ENCODE assay signal across 26 mouse cellular contexts in genomic region chr6:101537581-101537980, GRCm38 (mm10).
DNase-seq lines count a peak whose midpoint lies in the region; ATAC-seq and TF ChIP-seq lines count a peak whose summit lies in the region.
"Had no signal": no experiment of that assay in that cellular context is flagged by ENCODE, and none has a peak within 500 bp of the region (broad histone marks: within the 10 kb centered on the region; RNA-seq: fewer than 3 reads in every experiment).

No protein-coding gene starts in this region.

- H3K36me3 ChIP-seq in embryonic facial prominence, embryonic 14.5 days (ENCODE audit: control insufficient read depth, insufficient read depth, low read length) = no peaks in the 10 kb centered on the region
- no peaks in the 10 kb centered on the region for H3K36me3 ChIP-seq in embryonic facial prominence, embryonic 10.5 days (replicated peaks)
- no peaks in the 10 kb centered on the region for H3K36me3 ChIP-seq in limb, embryonic 14.5 days (ENCODE audit: control insufficient read depth, insufficient read depth, low read length)
- H3K36me3 ChIP-seq in limb, embryonic 10.5 days = no peaks in the 10 kb centered on the region
- no peaks in the 10 kb centered on the region for H3K36me3 ChIP-seq in intestine, embryonic 15.5 days
- H3K36me3 ChIP-seq: embryonic facial prominence, embryonic 13.5 days; G1E; hindbrain, embryonic 12.5 days; hindbrain, embryonic 15.5 days had no signal

- peak; percentile 45 for DNase-seq in embryonic facial prominence, embryonic 14.5 days (ENCODE audit: low spot score)
- DNase-seq in embryonic facial prominence, embryonic 10.5 days (ENCODE audit: low spot score) = no peak
- DNase-seq in limb, embryonic 14.5 days (ENCODE audit: low spot score) = peak; percentile 69
- DNase-seq in limb, embryonic 10.5 days (ENCODE audit: low spot score) = no peak
- peak; percentile 52 for DNase-seq in 3T3-L1 (ENCODE audit: low read depth, low spot score)
- no peak for DNase-seq in gastrocnemius, postnatal 10 days
- DNase-seq: adrenal gland, adult 2 months; adrenal gland, postnatal 14 days; B cell, adult 2 months; cerebellum, adult 11 months; cerebellum, adult 2 months; cerebellum, adult 9-11 months; cerebellum, postnatal 25 days; gastrocnemius, postnatal 14 days; heart, adult 11 months had no signal

- H3K27ac ChIP-seq in embryonic facial prominence, embryonic 14.5 days (replicated peaks; ENCODE audit: low read depth, low read length) = no peak overlapping the region
- no peak overlapping the region for H3K27ac ChIP-seq in embryonic facial prominence, embryonic 10.5 days (replicated peaks)
- no peak overlapping the region for H3K27ac ChIP-seq in limb, embryonic 14.5 days (replicated peaks; ENCODE audit: low read depth, low read length)
- no peak overlapping the region for H3K27ac ChIP-seq in limb, embryonic 10.5 days
- H3K27ac ChIP-seq in intestine, embryonic 15.5 days = no peak overlapping the region
- H3K27ac ChIP-seq: embryonic facial prominence, embryonic 13.5 days; forebrain, embryonic 13.5 days; hindbrain, embryonic 12.5 days; hindbrain, embryonic 15.5 days had no signal

- no peak overlapping the region for H3K4me3 ChIP-seq in embryonic facial prominence, embryonic 14.5 days (ENCODE audit: low read depth, low read length)
- H3K4me3 ChIP-seq in embryonic facial prominence, embryonic 10.5 days = no peak overlapping the region
- H3K4me3 ChIP-seq in limb, embryonic 14.5 days (replicated peaks; ENCODE audit: low read length) = no peak overlapping the region
- no peak overlapping the region for H3K4me3 ChIP-seq in limb, embryonic 10.5 days
- H3K4me3 ChIP-seq in intestine, embryonic 15.5 days (replicated peaks) = no peak overlapping the region
- H3K4me3 ChIP-seq: embryonic facial prominence, embryonic 13.5 days; erythroblast, embryonic 14.5 days; forebrain, embryonic 13.5 days; hindbrain, embryonic 12.5 days; hindbrain, embryonic 15.5 days had no signal

- peaks cover 5% of the 10 kb centered on the region for H3K9me3 ChIP-seq in embryonic facial prominence, embryonic 14.5 days (ENCODE audit: control insufficient read depth, low read length)
- H3K9me3 ChIP-seq in embryonic facial prominence, embryonic 10.5 days = no peaks in the 10 kb centered on the region
- no peaks in the 10 kb centered on the region for H3K9me3 ChIP-seq in limb, embryonic 14.5 days (ENCODE audit: control insufficient read depth, low read length)
- no peaks in the 10 kb centered on the region for H3K9me3 ChIP-seq in limb, embryonic 10.5 days (replicated peaks)
- no peaks in the 10 kb centered on the region for H3K9me3 ChIP-seq in intestine, embryonic 15.5 days
- H3K9me3 ChIP-seq: embryonic facial prominence, embryonic 13.5 days; forebrain, embryonic 13.5 days; hindbrain, embryonic 12.5 days had no signal

- 67% methylated on average over 5 of the region's 5 CpGs for WGBS in embryonic facial prominence, embryonic 14.5 days
- WGBS in embryonic facial prominence, embryonic 10.5 days = 91% methylated on average over 5 of the region's 5 CpGs
- 54% methylated on average over 5 of the region's 5 CpGs for WGBS in limb, embryonic 14.5 days
- 89% methylated on average over 5 of the region's 5 CpGs for WGBS in limb, embryonic 10.5 days
- 53% methylated on average over 5 of the region's 5 CpGs for WGBS in intestine, embryonic 15.5 days

- no peak for TF ChIP-seq POLR2A in limb, embryonic 14.5 days (IDR thresholded peaks at IDR 0.05; ENCODE audit: borderline replicate concordance, extremely low read depth, insufficient read depth, insufficient read length)

- ATAC-seq in embryonic facial prominence, embryonic 14.5 days (ENCODE audit: low read depth) = no peak
- ATAC-seq in limb, embryonic 14.5 days (ENCODE audit: low FRiP score, low read depth) = no peak; the same call in 1 of the 2 replicates
- ATAC-seq in intestine, embryonic 15.5 days = peak; percentile 45
- no peak for ATAC-seq in erythroblast, adult 5-6 weeks (replicated peaks; ENCODE audit: low FRiP score, poor library complexity, severe bottlenecking)
- ATAC-seq: forebrain, embryonic 13.5 days; forebrain, embryonic 16.5 days had no signal

- H3K27me3 ChIP-seq in embryonic facial prominence, embryonic 14.5 days (replicated peaks; ENCODE audit: control insufficient read depth, insufficient read depth, low read length) = no peaks in the 10 kb centered on the region
- 0 out of 2 replicates have a peak, but pooled peaks cover 6% of the 10 kb centered on the region for H3K27me3 ChIP-seq in embryonic facial prominence, embryonic 10.5 days (replicated peaks; ENCODE audit: low read depth, poor library complexity, severe bottlenecking)
- no peaks in the 10 kb centered on the region for H3K27me3 ChIP-seq in limb, embryonic 14.5 days (ENCODE audit: control insufficient read depth, insufficient read depth, low read length)
- H3K27me3 ChIP-seq in limb, embryonic 10.5 days (ENCODE audit: low read depth, poor library complexity, severe bottlenecking) = no peaks in the 10 kb centered on the region
- H3K27me3 ChIP-seq in intestine, embryonic 15.5 days (replicated peaks) = no peaks in the 10 kb centered on the region
- H3K27me3 ChIP-seq: CH12.LX; embryonic facial prominence, embryonic 13.5 days; hindbrain, embryonic 12.5 days; hindbrain, embryonic 15.5 days had no signal

- no peak overlapping the region for H3K4me2 ChIP-seq in embryonic facial prominence, embryonic 14.5 days (ENCODE audit: low read depth, low read length)
- H3K4me2 ChIP-seq in limb, embryonic 14.5 days (replicated peaks; ENCODE audit: low read depth, low read length, severe bottlenecking) = no peak overlapping the region
- no peak overlapping the region for H3K4me2 ChIP-seq in intestine, embryonic 15.5 days (replicated peaks)
- H3K4me2 ChIP-seq: embryonic facial prominence, embryonic 13.5 days; forebrain, embryonic 13.5 days; heart, embryonic 11.5 days; hindbrain, embryonic 12.5 days; hindbrain, embryonic 15.5 days had no signal

- H3K4me1 ChIP-seq in embryonic facial prominence, embryonic 14.5 days (ENCODE audit: control insufficient read depth, insufficient read depth, low read length) = peaks cover 5% of the 10 kb centered on the region
- H3K4me1 ChIP-seq in embryonic facial prominence, embryonic 10.5 days = peaks cover 5% of the 10 kb centered on the region; the same call in 1 of the 2 replicates
- peaks cover under 1% of the 10 kb centered on the region for H3K4me1 ChIP-seq in limb, embryonic 14.5 days (ENCODE audit: control insufficient read depth, insufficient read depth, low read length)
- H3K4me1 ChIP-seq in limb, embryonic 10.5 days = peaks cover 6% of the 10 kb centered on the region
- H3K4me1 ChIP-seq in intestine, embryonic 15.5 days (replicated peaks) = 0 out of 2 replicates have a peak, but pooled peaks cover 2% of the 10 kb centered on the region
- H3K4me1 ChIP-seq: forebrain, embryonic 13.5 days had no signal

- no peak overlapping the region for H3K9ac ChIP-seq in embryonic facial prominence, embryonic 14.5 days (ENCODE audit: low read depth, low read length)
- H3K9ac ChIP-seq in limb, embryonic 14.5 days (ENCODE audit: low read depth, low read length, severe bottlenecking) = no peak overlapping the region
- no peak overlapping the region for H3K9ac ChIP-seq in intestine, embryonic 15.5 days
- H3K9ac ChIP-seq: embryonic facial prominence, embryonic 13.5 days; forebrain, embryonic 13.5 days; hindbrain, embryonic 12.5 days; hindbrain, embryonic 15.5 days had no signal

Comparison
In these comparisons a context has a peak if more than half of its experiments do, and no peak if none do; other contexts are left out.
1. DNase-seq: peak in embryonic facial prominence, embryonic 14.5 days (single experiment), limb, embryonic 14.5 days (single experiment) and 3T3-L1 (single experiment); none in embryonic facial prominence, embryonic 10.5 days (single experiment), limb, embryonic 10.5 days (single experiment) and gastrocnemius, postnatal 10 days (single experiment).